Mouse (Mus musculus) layer of hippocampus, adult 9-11 months (tissue): ENCODE results near the gene Gemin7.

Experiments
- DNase-seq: peaks from one replicate; pipeline ENCODE4 v3.0.0; 2022

The Gemin7 gene

DNA sequence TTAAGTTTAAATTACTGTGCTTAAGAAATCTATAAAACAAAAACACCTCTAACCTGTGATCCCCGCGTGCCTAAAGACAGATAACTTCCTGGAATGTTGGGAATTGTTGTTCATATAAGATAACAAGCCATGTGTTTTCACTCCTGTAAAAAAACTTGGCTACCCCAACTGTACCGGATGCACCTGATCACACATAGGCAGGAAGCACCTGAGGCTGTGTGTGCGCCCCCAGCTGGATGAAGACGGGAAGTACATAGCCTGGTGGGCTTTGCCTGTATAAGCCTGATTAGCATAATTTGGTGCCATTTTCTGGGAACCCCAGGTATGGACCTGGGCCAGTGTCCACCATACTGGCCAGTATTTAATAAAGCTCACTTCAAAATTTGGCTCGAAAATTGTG lies 33.8 kb downstream of the Gemin7 start:
- DNase-seq, result no peak

DNA sequence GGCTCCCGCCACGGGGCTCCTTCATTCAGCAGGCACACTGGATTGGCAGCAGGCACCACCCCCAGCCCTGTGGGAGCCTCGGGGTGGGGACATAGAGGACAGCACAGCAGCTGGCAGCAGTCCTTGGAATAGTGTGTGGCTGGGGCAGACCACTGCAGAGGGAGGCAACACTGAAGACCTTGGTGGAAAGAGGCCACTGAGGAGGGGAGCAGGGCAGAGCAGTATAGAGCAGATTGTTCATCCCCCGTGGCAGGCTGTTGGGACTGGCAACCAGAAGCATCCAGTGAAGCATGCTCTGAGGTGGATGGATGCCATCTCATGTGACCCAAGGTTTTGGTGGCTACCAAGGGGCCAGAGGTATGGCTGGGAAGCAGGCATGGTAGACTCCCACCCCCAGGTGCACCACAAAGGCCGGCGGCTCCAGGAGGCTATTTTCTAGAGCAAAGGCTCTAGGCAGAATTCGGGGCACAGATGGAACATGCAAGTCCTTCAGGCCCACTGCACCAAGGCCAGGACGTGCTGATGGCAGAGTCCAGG lies 35.2 kb downstream of the Gemin7 start:
- DNase-seq, result peak; percentile 41

DNA sequence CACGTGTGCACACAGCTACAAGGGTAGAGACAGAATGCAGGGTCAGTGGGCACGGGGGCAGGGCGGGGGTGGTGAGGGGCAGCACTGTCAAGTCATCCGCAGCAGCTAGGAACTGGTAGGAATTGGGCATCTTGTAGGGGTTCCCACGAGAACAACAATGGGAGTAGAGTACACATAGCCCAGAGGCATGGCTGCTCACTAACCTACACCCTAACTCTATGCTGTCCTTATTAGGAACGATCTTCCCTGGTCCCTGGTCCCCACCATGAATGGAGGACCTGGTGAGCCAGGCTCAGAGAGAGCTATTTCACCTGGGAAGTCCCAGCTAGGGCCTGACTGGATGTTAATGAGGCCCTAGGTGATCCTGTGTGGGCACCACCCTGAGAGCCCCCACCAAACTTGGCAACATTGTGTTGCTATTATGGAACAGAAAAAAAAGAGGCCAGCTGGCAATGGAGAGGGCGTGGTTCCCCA lies 35.7 kb downstream of the Gemin7 start:
- no peak for DNase-seq

GRCm38 (mm10) chr7:19540771-19541566 lies 36.4 kb downstream of the Gemin7 start:
- DNase-seq, result no peak

DNA sequence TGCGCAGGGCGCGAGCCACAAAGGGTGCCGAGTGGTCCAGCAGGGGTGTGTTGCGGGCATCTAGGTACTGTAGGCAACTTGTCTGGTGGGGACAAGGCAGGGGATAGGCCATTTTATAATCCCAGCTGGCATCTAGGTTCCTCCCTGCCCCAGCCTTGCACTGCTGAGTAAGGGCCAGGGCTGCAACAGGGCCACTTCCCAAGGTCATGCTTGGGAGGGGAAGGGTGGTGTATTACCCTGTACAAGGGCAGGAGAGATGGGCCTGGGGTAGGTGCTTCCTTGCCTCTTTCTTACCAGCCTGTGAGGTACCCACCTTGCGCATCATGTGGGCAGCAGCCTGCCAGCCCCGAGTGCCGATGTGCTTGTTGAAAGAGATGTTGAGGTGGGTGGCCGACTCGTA lies 42.7 kb downstream of the Gemin7 start:
- DNase-seq, result no peak

DNA sequence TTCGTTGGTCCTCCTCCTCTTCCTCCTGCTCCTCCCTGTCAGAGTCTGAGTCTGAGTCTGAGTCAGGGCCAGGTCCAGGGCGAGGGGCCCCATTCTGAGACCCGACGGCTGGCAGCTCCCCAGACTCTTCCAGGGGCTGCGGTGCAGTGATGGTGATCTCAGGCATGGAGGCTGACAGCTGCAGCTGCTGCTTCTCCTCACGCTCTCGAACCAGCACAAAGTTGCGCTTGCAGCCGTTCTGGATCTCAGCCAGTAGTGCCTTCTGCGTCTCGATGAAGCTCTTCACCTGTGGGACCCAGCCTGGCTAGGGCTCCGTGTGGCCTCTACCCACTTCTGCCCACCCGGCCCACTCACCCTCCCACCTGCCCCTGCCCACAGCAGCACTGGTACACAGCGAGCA lies 45.2 kb downstream of the Gemin7 start:
- no peak for DNase-seq

DNA sequence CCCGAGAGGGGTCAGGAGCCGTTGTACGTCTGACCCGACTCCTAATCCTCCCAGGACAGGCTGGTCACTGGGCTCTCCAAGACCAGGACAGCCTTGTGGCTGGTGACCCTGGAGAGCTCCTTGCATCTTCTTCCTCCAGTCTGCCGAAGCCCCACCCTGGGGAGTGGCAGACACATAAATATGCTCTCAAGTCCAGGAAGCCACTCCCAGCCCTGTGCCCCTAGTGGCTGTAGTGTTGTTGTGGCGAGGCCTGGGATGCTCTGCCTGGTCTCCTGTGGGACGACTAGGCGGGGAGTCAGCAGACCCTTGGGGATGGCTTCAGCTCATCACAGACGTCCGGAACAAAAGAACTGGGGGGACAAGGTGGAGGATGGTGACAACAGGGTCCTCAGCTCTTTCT lies 46.3 kb downstream of the Gemin7 start:
- no peak for DNase-seq

- DNase-seq, result no peak
Observed at GRCm38 (mm10) chr7:19525105-19525481, 52.3 kb downstream of the Gemin7 start.

DNA sequence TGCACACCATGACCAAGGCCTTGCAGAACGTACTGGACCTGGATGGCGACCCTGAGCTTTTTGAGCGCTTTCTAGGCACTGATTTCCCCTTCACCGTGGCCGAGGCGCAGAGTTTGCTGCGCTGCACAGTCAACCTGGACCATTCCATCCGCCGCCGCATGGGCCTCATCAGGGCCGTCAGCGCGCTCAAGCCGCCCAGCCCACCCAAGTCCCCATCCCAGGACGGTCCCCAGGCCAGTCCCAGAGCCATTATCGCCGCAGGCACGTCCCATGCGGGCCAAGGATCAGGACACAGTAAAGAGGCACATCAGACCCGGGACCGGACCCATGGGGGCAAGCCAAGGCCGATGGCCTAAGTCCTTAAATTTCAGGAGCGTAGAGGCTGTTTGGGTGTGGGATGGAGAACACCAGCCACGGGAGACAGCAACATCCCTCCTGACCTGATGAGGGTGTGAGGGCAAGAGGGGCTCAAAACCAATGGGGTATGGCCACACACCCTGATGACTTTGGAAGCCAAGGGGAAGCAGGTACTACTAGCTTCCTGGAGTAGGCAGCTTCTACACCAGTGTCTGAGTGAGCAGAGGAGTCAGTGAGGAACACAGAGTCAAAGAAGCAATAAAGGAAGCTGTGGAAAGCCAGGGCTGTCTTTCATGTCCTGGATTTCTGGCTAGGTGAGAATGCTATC lies 52.8 kb downstream of the Gemin7 start:
- DNase-seq, result no peak

GRCm38 (mm10) chr7:19523757-19524419 lies 53.5 kb downstream of the Gemin7 start:
- peak; percentile 58 for DNase-seq

GRCm38 (mm10) chr7:19523017-19523756 lies 54.2 kb downstream of the Gemin7 start:
- DNase-seq, result no peak

DNA sequence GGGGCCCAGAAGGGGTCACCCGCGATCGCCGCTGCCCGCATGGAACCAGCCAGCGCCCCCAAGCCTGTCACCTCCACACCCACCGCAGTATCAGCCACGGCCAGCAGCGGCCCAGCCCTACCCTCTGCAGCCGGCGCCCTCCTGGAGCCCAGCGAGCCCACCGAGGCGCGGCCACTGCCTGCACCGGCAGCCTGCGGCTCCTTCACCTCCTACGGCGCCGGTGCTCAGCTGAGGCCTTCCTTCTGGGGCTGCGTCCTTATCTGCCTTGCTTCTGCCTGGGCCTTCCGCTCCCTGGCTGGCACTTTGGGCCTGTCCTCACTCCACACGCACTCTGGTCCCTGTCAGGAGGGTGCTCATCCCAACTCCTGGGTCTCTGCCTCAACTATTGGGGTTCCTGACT lies 57.4 kb downstream of the Gemin7 start:
- DNase-seq, result no peak

DNA sequence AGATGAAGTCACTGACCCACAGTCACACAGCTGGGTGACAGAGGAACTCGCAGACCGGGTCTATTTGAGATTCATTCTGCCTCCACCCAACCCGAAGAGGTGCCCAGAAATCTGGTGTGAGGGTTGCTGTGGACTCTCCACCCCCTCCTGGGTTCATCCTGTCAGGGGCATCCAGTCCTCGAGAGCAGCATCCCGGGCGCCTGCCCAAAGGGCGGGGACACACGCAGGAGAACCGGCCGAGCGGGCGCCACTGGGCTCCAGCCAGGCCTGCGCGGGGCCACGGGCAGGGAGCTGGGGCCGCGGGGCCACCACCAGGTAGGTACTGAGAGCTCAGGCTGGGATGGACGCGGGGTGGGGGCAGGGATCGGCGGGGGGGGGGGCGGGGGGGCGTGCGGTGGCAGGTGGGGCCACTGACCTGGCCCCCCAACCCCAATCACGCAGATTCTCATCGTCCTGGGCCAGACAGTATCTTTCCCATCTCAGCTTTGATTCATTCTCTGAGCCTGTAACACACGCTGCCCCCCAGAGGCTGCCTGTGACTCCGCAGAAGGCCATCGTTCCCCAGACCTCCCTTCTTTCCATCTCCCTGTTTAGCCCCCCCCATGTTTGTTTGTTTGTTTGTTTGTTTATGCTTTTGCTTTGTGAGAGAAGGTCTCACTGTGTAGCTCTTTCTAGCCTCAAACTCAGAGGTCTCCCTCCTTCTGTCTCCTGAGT lies 59.6 kb downstream of the Gemin7 start, which contains the start of gene Nkpd1:
TSS of gene Nkpd1 (plus strand) at position 187 of the 714 bp plus-strand sequence.
- DNase-seq, result no peak
